Mouse (Mus musculus) bone marrow macrophage, adult 2 months (primary cell): ENCODE data around the gene Lrig2. TPM values are rescaled to one million over a fixed set of nuclear protein-coding genes. Genes with fewer than 3 reads are reported as not detected.

Experiments
- H3K27ac ChIP-seq: 2 replicates; pipeline ENCODE4 v1.5.1; 2012; ENCODE audit warnings: low read depth, low read length; ENCODE audit not compliant: insufficient read depth
- H3K4me1 ChIP-seq: 2 replicates; pipeline ENCODE4 v1.6.1; 2012; ENCODE audit warnings: low read length; ENCODE audit not compliant: control insufficient read depth, insufficient read depth
- H3K4me3 ChIP-seq: 2 replicates; pipeline ENCODE4 v1.5.1; 2012; ENCODE audit warnings: mild to moderate bottlenecking, low read length, moderate library complexity; ENCODE audit not compliant: insufficient read depth
- CTCF ChIP-seq: IDR thresholded peaks from 2 replicates; pipeline ENCODE4 v1.5.1; 2012; ENCODE audit warnings: low read depth, mild to moderate bottlenecking, low read length, moderate library complexity
- POLR2A ChIP-seq: IDR thresholded peaks from 2 replicates; pipeline ENCODE4 v1.6.1; 2012; ENCODE audit warnings: mild to moderate bottlenecking, low read depth, low read length, borderline replicate concordance
- polyA plus RNA-seq: library from polyadenylated mRNA; stranded (reverse); fragments of >200 nt; gene quantifications from 2 replicates; pipeline ENCODE4 v1.2.4, GENCODE M21; 2012; ENCODE audit not compliant: missing spikeins, insufficient read depth, insufficient read length

Lrig2 gene
- polyA plus RNA-seq, 1 experiment: 9.2 TPM

- Histone ChIP-seq H3K4me3 (peak overlapping the region; percentile 67), H3K4me1 (peaks cover 7% of the 10 kb centered on the region; the same call in 1 of the 2 replicates), H3K27ac (peak overlapping the region; percentile 58)
- TF ChIP-seq POLR2A (no peak), CTCF (no peak)
Measured at GRCm38 (mm10) chr3:104512424-104512748, 668 bp upstream of the Lrig2 start.

GRCm38 (mm10) chr3:104510771-104511429 lies 818 bp downstream of the Lrig2 start:
- Histone ChIP-seq H3K27ac (peak overlapping the region; percentile 61), H3K4me3 (peak overlapping the region; percentile 93), H3K4me1 (peaks cover 7% of the 10 kb centered on the region; the same call in 1 of the 2 replicates)
- TF ChIP-seq POLR2A (no peak), CTCF (no peak)

GRCm38 (mm10) chr3:104501648-104502047 lies 10.1 kb downstream of the Lrig2 start:
- Histone ChIP-seq H3K27ac (peak overlapping the region; percentile 29; the same call in 1 of the 2 replicates), H3K4me3 (no peak overlapping the region), H3K4me1 (peaks cover 27% of the 10 kb centered on the region)
- TF ChIP-seq CTCF: no peak

- peaks cover 27% of the 10 kb centered on the region for H3K4me1 ChIP-seq
- H3K4me3 ChIP-seq: no peak overlapping the region
- H3K27ac ChIP-seq: peak overlapping the region; percentile 28
- no peak for TF ChIP-seq POLR2A
- no peak for TF ChIP-seq CTCF
Measured at GRCm38 (mm10) chr3:104500881-104501280, 10.8 kb downstream of the Lrig2 start.

GRCm38 (mm10) chr3:104496176-104496575 lies 15.5 kb downstream of the Lrig2 start:
- H3K27ac ChIP-seq: no peak overlapping the region
- TF ChIP-seq POLR2A (no peak), CTCF (no peak)
- H3K4me1 ChIP-seq: peaks cover 20% of the 10 kb centered on the region
- H3K4me3 ChIP-seq: no peak overlapping the region

GRCm38 (mm10) chr3:104480946-104481719 lies 30.6 kb downstream of the Lrig2 start:
- TF ChIP-seq CTCF: no peak
- TF ChIP-seq POLR2A: no peak
- H3K4me1 ChIP-seq: peaks cover 15% of the 10 kb centered on the region
- H3K27ac ChIP-seq: no peak overlapping the region
- no peak overlapping the region for H3K4me3 ChIP-seq

GRCm38 (mm10) chr3:104478056-104478455 lies 33.7 kb downstream of the Lrig2 start:
- peaks cover 7% of the 10 kb centered on the region for H3K4me1 ChIP-seq
- no peak overlapping the region for H3K27ac ChIP-seq
- no peak overlapping the region for H3K4me3 ChIP-seq
- TF ChIP-seq POLR2A (no peak), CTCF (no peak)

GRCm38 (mm10) chr3:104469421-104469820 lies 42.3 kb downstream of the Lrig2 start:
- H3K4me1 ChIP-seq: no peaks in the 10 kb centered on the region
- H3K4me3 ChIP-seq: no peak overlapping the region
- H3K27ac ChIP-seq: no peak overlapping the region
- no peak for TF ChIP-seq POLR2A
- TF ChIP-seq CTCF: no peak

GRCm38 (mm10) chr3:104461226-104461625 lies 50.5 kb downstream of the Lrig2 start:
- H3K4me1 ChIP-seq: peaks cover 12% of the 10 kb centered on the region
- no peak overlapping the region for H3K4me3 ChIP-seq
- H3K27ac ChIP-seq: no peak overlapping the region
- TF ChIP-seq CTCF (no peak), POLR2A (no peak)

- H3K4me3 ChIP-seq: no peak overlapping the region
- TF ChIP-seq POLR2A: no peak
- TF ChIP-seq CTCF: no peak
- H3K4me1 ChIP-seq: peaks cover 12% of the 10 kb centered on the region
- no peak overlapping the region for H3K27ac ChIP-seq
Measured at GRCm38 (mm10) chr3:104458588-104458987, 53.1 kb downstream of the Lrig2 start.
